Mouse (Mus musculus): ENCODE measurements around the gene Prpf38b.

DNA sequence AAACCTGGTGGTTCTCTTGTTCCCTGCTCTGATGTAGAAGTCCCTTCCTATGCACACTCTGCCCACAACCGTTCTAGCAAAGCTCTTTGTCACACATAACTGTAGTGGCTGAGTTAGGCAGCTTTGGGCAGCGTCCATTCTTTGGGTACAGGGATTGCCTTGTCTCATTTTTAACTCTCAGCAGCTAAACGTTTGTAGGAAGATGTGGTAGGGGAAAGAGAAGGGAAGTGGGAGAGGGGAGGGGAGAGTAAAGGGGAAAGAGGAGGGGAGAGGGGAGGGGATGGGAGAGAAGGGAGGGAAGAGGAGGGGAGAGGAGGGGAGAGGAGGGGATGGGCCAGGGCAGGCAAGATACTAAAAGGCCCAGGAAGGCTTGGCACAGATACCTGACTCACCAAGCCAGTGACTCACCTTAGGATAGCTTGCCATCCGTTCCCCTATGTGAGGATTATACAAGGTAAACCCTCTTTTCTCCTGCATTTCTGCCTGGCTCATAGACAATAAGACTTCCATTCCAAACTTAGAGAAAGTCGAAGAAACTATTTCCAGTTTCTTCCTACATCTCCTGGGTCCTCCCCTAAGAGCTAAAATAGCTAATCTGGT lies 31.6 kb downstream of the Prpf38b start:
- TF ChIP-seq EP300 (IDR thresholded peaks at IDR 0.05; ENCODE audit: insufficient read depth, low read depth, low read length): no peak
- TF ChIP-seq CTCF (IDR thresholded peaks at IDR 0.05; ENCODE audit: low read depth, low read length): no peak
- no peak for TF ChIP-seq POLR2A (IDR thresholded peaks at IDR 0.05; ENCODE audit: insufficient read depth, low read length)
